Mouse (Mus musculus) intestine, embryonic 14.5 days (tissue): ENCODE data around the gene Spata5. TPM values are rescaled to one million over a fixed set of nuclear protein-coding genes. Genes with fewer than 3 reads are reported as not detected.
"Not testable (repeated sequence)": the region's sequence is repeated elsewhere in the genome, so short reads cannot be mapped to it uniquely, and the experiment has no call there.

Experiments
- ATAC-seq: fragments of 200-750 bp; cut with Nextera tagmentation; replicated peaks from 2 replicates; pipeline ENCODE4 v1.8.0; 2017; ENCODE audit warnings: low read depth, moderate number of reproducible peaks, moderate TSS enrichment, moderate library complexity; ENCODE audit not compliant: low FRiP score, low TSS enrichment
- DNase-seq: peaks from one replicate; pipeline ENCODE4 v3.0.0-alpha.2; 2018; ENCODE audit warnings: low spot score
- H3K27ac ChIP-seq: fragments of 300-500 bp; sonication (generic); 2 replicates; pipeline ENCODE4 v1.5.1; 2014; ENCODE audit warnings: low read depth, mild to moderate bottlenecking, control low read depth
- H3K27me3 ChIP-seq: fragments of 300-500 bp; sonication (generic); replicated peaks from 2 replicates; pipeline ENCODE4 v1.6.1; 2014; ENCODE audit warnings: low read length, control low read depth; ENCODE audit not compliant: control insufficient read depth, insufficient read depth
- H3K36me3 ChIP-seq: fragments of 300-500 bp; sonication (generic); 2 replicates; pipeline ENCODE4 v1.6.1; 2014; ENCODE audit warnings: low read length, control low read depth; ENCODE audit not compliant: control insufficient read depth, insufficient read depth
- H3K4me1 ChIP-seq: fragments of 300-500 bp; sonication (generic); replicated peaks from 2 replicates; pipeline ENCODE4 v1.6.1; 2014; ENCODE audit warnings: low read length, control low read depth, mixed read lengths; ENCODE audit not compliant: control insufficient read depth, insufficient read depth
- H3K4me2 ChIP-seq: fragments of 300-500 bp; sonication (generic); 2 replicates; pipeline ENCODE4 v1.6.1; 2014; ENCODE audit warnings: low read length
- H3K4me3 ChIP-seq: fragments of 300-500 bp; sonication (generic); 2 replicates; pipeline ENCODE4 v1.5.1; 2014; ENCODE audit warnings: low read depth, low read length, control low read depth, mixed read lengths
- H3K9ac ChIP-seq: fragments of 300-500 bp; sonication (generic); 2 replicates; pipeline ENCODE4 v1.6.1; 2014; ENCODE audit warnings: mild to moderate bottlenecking, low read length
- H3K9me3 ChIP-seq: fragments of 300-500 bp; sonication (generic); 2 replicates; pipeline ENCODE4 v1.6.1; 2016; ENCODE audit warnings: low read length, control low read depth; ENCODE audit not compliant: control insufficient read depth
- WGBS: fragments of 180-500 bp; shearing (Covaris S2); extraction: QIAGEN DNeasy Blood & Tissue Kit; methylation state at CpG from one replicate; pipeline ENCODE4 v1.1.7; 2014; 5-methylcytosine and 5-hydroxymethylcytosine counted together
- polyA plus RNA-seq: library from polyadenylated mRNA; unstranded; fragments of >200 nt; fragmentation: Nextera tagmentation; extraction: Ambion mirVana; gene quantifications from 2 replicates; pipeline ENCODE4 v1.2.1, GENCODE M21; 2014

Gene Spata5
- polyA plus RNA-seq, 1 experiment from 2014 or later, result 37.6 TPM

- H3K4me1 ChIP-seq, result peaks cover 14% of the 10 kb centered on the region
- H3K9me3 ChIP-seq, result no peaks in the 10 kb centered on the region
- DNase-seq (no peak), ATAC-seq (no peak)
- H3K27me3 ChIP-seq, result no peaks in the 10 kb centered on the region
- peaks cover 13% of the 10 kb centered on the region for H3K36me3 ChIP-seq
- no peak overlapping the region for H3K4me3 ChIP-seq
- no peak overlapping the region for H3K9ac ChIP-seq
- WGBS, result 76% methylated on average over 5 of the region's 5 CpGs
- H3K4me2 ChIP-seq, result no peak overlapping the region
- H3K27ac ChIP-seq, result no peak overlapping the region
These were observed 164.9 kb downstream of the Spata5 start for GRCm38 (mm10) chr3:37584576-37584975.

DNA sequence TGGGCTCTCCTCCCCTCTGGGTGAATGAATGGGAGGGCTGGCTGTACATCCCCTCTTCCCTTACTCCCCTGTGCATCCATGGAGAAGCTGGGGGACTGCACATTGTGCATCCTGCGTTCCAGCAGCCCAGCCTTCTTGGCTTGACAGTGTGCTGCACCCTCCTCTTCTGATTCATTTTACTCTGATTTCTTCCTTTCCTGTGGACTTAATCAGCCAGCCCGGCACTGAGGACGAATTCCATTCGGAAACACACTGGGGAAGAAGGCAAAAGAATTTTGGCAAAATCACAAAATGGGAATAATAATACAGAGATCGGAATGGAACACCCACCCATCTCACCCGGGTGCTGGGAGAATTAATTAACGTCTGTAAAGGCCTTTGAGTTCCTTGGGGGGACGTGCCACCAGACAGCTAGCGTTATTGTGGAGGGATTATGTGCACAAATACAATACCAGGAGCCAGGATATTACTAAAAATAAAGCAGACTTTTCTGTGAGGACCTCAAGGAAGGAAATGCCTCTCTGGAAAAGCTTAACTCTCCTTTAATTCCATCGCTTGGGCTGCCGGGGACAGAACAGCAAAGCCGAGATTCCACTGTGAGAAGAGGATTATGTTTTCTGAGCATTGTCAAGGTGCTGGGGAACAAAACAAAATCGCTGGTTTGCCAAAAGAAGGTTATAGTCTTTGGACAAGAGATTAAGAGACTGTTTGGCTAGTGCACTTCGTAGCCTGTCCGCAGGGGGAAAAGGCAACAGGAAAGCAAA lies 166.5 kb downstream of the Spata5 start:
- peak overlapping the region; percentile 51 for H3K27ac ChIP-seq
- no peak for ATAC-seq
- H3K9ac ChIP-seq, result 0 out of 2 replicates have a peak overlapping the region, but pooled peaks have one; percentile 20
- peak overlapping the region; percentile 39 for H3K4me2 ChIP-seq
- no peaks in the 10 kb centered on the region for H3K27me3 ChIP-seq
- peak; percentile 67 for DNase-seq
- no peaks in the 10 kb centered on the region for H3K9me3 ChIP-seq
- no peak overlapping the region for H3K4me3 ChIP-seq
- H3K36me3 ChIP-seq, result no peaks in the 10 kb centered on the region
- H3K4me1 ChIP-seq, result peaks cover 14% of the 10 kb centered on the region
- 26% methylated on average over 15 of the region's 15 CpGs for WGBS

DNA sequence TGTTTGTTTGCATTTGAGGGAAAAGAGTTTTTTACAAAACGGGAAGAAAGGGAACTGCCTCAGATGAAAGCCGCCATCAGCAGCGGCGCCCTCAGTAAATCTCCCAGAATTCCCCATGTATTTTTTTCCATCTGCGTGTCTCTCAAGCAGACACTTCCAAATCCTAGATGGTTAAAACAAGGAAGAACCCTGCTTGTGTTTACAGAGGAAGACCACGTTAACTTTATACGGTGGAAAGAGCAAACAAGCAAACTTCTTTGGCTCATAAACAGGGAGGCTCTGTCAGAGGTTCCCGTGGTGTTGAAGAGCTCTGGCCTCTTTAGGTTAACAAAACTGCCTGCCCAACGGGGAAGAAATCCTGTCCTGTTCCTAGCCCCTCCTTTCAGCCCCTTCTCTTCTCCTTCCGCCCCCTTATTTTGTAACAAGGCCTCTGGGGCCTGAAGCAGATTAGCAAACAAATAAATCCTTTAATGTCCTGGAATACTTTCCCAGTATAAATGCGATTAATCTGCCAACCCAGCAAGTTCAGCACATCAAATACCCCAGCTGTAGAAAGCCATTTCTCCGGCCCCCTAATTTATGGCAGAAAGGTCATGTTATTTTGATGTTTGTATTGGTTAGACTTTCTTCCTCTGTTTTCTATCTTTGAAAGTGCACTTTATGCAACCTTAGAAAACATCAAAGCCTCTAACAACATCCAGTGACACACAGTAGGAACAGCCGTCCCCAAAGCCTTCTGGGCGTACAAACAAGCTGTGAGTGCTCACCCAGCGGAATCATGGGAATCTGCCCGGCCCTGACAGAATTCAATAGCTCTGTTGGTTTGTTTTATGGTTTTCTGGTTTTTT lies 167.3 kb downstream of the Spata5 start:
- H3K4me1 ChIP-seq, result peaks cover 14% of the 10 kb centered on the region
- WGBS, result 33% methylated on average over 16 of the region's 16 CpGs
- H3K4me3 ChIP-seq, result no peak overlapping the region
- H3K36me3 ChIP-seq, result no peaks in the 10 kb centered on the region
- ATAC-seq, result no peak
- H3K27ac ChIP-seq, result peak overlapping the region; percentile 51
- no peaks in the 10 kb centered on the region for H3K27me3 ChIP-seq
- DNase-seq, result peak; percentile 60
- H3K9me3 ChIP-seq, result no peaks in the 10 kb centered on the region
- H3K9ac ChIP-seq, result 0 out of 2 replicates have a peak overlapping the region, but pooled peaks have one; percentile 20
- H3K4me2 ChIP-seq, result peak overlapping the region; percentile 39

DNA sequence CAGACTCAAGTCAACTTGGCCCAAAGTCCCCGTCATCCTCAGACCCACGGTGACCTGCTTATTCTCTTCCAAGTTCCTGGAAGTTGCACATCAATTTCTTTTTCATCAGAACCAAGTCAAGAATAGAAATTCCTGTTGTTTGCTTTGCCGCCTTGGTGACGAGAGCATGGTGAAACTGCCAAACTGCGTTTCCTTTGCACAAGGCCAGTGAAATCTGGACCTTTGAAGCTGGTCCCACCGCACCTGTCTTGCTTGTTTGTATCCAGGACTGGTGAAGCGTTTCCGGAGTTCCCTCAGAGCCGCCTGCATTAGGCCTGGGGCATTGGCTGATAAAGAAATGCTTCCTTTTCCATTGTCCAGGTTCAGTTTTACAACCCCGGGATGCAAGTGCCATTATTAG lies 176.0 kb downstream of the Spata5 start:
- H3K36me3 ChIP-seq, result no peaks in the 10 kb centered on the region
- H3K4me3 ChIP-seq, result no peak overlapping the region
- DNase-seq (no peak), ATAC-seq (no peak)
- no peaks in the 10 kb centered on the region for H3K4me1 ChIP-seq
- WGBS, result 69% methylated on average over 10 of the region's 10 CpGs
- no peak overlapping the region for H3K27ac ChIP-seq
- no peaks in the 10 kb centered on the region for H3K27me3 ChIP-seq
- no peak overlapping the region for H3K4me2 ChIP-seq
- H3K9ac ChIP-seq, result no peak overlapping the region
- no peaks in the 10 kb centered on the region for H3K9me3 ChIP-seq

- no peaks in the 10 kb centered on the region for H3K36me3 ChIP-seq
- H3K9me3 ChIP-seq, result no peaks in the 10 kb centered on the region
- H3K27me3 ChIP-seq, result no peaks in the 10 kb centered on the region
- H3K4me1 ChIP-seq, result no peaks in the 10 kb centered on the region
- DNase-seq (no peak), ATAC-seq (no peak)
- H3K4me2 ChIP-seq, result no peak overlapping the region
- no peak overlapping the region for H3K9ac ChIP-seq
- WGBS, result 55% methylated on average over 6 of the region's 6 CpGs
- no peak overlapping the region for H3K4me3 ChIP-seq
- H3K27ac ChIP-seq, result no peak overlapping the region
These were observed 176.8 kb downstream of the Spata5 start for GRCm38 (mm10) chr3:37596519-37596918.

GRCm38 (mm10) chr3:37597200-37597599 lies 177.5 kb downstream of the Spata5 start:
- Histone ChIP-seq H3K4me3 (no peak overlapping the region), H3K4me1 (no peaks in the 10 kb centered on the region), H3K4me2 (no peak overlapping the region), H3K36me3 (no peaks in the 10 kb centered on the region), H3K27me3 (no peaks in the 10 kb centered on the region), H3K9me3 (no peaks in the 10 kb centered on the region), H3K9ac (no peak overlapping the region), H3K27ac (no peak overlapping the region)
- no peak for ATAC-seq
- 54% methylated on average over 5 of the region's 5 CpGs for WGBS
- no peak for DNase-seq

DNA sequence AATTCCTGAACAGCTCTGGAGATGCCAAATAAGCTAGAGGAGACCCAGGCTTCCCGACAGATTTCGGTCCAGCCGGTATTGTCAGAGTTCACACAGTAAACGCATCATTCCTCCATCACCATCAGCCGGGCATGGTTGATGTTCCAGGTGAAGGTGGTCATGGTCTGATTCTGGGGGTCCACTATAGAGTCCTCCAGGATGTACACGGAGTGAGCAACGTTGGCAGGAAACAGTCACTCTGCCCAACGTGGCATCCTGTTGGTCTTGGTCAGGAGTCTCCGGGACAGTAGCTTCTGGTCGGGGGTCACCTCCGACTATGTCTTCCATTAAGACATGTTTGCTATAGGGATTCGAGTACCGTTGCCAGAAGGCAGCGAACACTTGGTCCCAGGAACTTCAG lies 179.9 kb downstream of the Spata5 start:
- H3K4me1 ChIP-seq, H3K36me3 ChIP-seq, H3K4me2 ChIP-seq, ATAC-seq, H3K27ac ChIP-seq, H3K4me3 ChIP-seq, H3K9ac ChIP-seq, DNase-seq, H3K27me3 ChIP-seq, H3K9me3 ChIP-seq: not testable (repeated sequence)
- 90% methylated on average over 14 of the region's 14 CpGs for WGBS

DNA sequence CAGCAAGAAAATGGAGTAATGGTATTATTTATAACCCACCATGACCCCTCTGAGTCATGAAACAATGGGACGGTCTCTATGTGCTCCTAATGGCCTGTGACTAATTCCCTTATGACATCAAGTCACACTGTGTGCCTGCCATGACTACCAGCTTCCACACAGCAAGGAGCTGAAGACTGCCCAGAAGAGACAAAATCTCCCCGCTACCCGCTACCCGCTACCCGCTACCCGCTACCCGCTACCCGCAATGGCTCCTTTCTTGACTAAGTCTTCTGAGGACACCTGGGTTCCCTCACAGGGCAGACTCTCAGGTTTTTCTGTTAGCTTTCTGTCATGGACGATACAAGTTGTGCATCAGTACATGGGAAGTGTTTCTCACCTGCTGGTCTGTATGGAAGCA lies 182.7 kb downstream of the Spata5 start:
- no peak for DNase-seq
- 96% methylated on average over 9 of the region's 9 CpGs for WGBS

More for the DNA sequence above, 182.7 kb downstream of the Spata5 start:
- Histone ChIP-seq H3K27ac (no peak overlapping the region), H3K9me3 (peaks cover 4% of the 10 kb centered on the region; the same call in 1 of the 2 replicates), H3K27me3 (no peaks in the 10 kb centered on the region), H3K36me3 (no peaks in the 10 kb centered on the region), H3K4me2 (no peak overlapping the region), H3K4me1 (no peaks in the 10 kb centered on the region), H3K9ac (no peak overlapping the region), H3K4me3 (no peak overlapping the region)
- ATAC-seq, result no peak
